Mouse (Mus musculus) kidney, adult 2 months (tissue): ENCODE data around the gene Slc15a2.

ENCODE experiments used
- CTCF ChIP-seq: fragments of 200-500 bp; conservative IDR thresholded peaks from 2 replicates; pipeline ENCODE4 v1.5.1; 2011; ENCODE audit warnings: low read depth, mild to moderate bottlenecking, control low read depth, low read length, moderate library complexity, mixed read lengths; ENCODE audit not compliant: insufficient read depth, insufficient read length
- POLR2A ChIP-seq: fragments of 200-500 bp; IDR thresholded peaks from one replicate; pipeline ENCODE4 v1.6.1; 2011; ENCODE audit warnings: low read depth, low read length, control low read depth

DNA sequence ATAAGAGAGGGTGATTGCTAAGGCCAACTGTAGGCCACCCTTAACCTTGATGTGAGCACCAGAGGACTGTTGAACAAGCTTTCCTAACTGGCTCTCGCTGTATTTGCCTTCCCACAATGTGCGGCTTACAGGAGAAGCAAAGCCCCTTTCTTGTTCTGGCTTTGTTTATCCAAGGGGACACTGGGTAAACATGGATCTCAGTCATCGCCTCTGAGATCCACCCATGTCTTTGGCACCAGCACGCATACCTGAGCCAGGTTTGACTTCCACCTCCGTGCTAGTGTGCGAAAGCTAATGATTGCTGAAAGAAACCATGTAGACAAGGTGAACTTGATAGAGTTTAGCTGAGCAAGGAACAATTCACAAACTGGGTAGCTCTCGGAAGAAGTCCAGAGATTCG lies 41.2 kb downstream of the Slc15a2 start:
- TF ChIP-seq CTCF (no peak), POLR2A (no peak)
